ENCODE assay signal across 8 mouse cellular contexts in genomic region chr2:60940454-60940961, GRCm38 (mm10). TPM values are rescaled to one million over a fixed set of nuclear protein-coding genes. Genes with fewer than 3 reads are reported as not detected.
DNase-seq lines count a peak whose midpoint lies in the region; ATAC-seq and TF ChIP-seq lines count a peak whose summit lies in the region.
"Had no signal": no experiment of that assay in that cellular context is flagged by ENCODE, and none has a peak within 500 bp of the region (broad histone marks: within the 10 kb centered on the region; RNA-seq: fewer than 3 reads in every experiment).

No protein-coding gene starts in this region.

- no peak for TF ChIP-seq EP300 in CH12.LX (IDR thresholded peaks at IDR 0.05; ENCODE audit: low read length)

- no peak for TF ChIP-seq RAD21 in CH12.LX (IDR thresholded peaks at IDR 0.05; ENCODE audit: low read depth, low read length)

- in situ Hi-C loops in CH12.LX (cut with MboI; ENCODE audit: low pct_ligation_motif_present, low pct_unique_long_range_greater_than_20kb, low sequenced_read_pairs) = no loop called here

- no peak overlapping the region for H3K27ac ChIP-seq in CH12.LX (ENCODE audit: insufficient read depth, low read depth)
- 0 out of 2 replicates have a peak overlapping the region, but pooled peaks have one; percentile 54 for H3K27ac ChIP-seq in heart, embryonic 11.5 days (ENCODE audit: low read depth, low read length)
- 0 out of 2 replicates have a peak overlapping the region, but pooled peaks have one; percentile 30 for H3K27ac ChIP-seq in liver, embryonic 12.5 days
- H3K27ac ChIP-seq in stomach, embryonic 15.5 days = peak overlapping the region; percentile 83
- H3K27ac ChIP-seq: neural tube, embryonic 12.5 days had no signal

- H3K4me1 ChIP-seq in CH12.LX (ENCODE audit: control insufficient read depth in 1 of 2, insufficient read depth in 2 of 2) = no peaks in the 10 kb centered on the region
- peaks cover 6% of the 10 kb centered on the region; the same call in 1 of the 2 replicates for H3K4me1 ChIP-seq in heart, embryonic 11.5 days (ENCODE audit: control insufficient read depth, insufficient read depth, low read length)
- H3K4me1 ChIP-seq in liver, embryonic 12.5 days = peaks cover 6% of the 10 kb centered on the region; the same call in 1 of the 2 replicates
- H3K4me1 ChIP-seq in stomach, embryonic 15.5 days = peaks cover 4% of the 10 kb centered on the region; the same call in 1 of the 2 replicates
- H3K4me1 ChIP-seq: neural tube, embryonic 12.5 days had no signal

- H3K36me3 ChIP-seq in CH12.LX (replicated peaks in 1 of 2; ENCODE audit: control insufficient read depth in 1 of 2, insufficient read depth in 1 of 2, low read length in 1 of 2) = no peaks in the 10 kb centered on the region
- H3K36me3 ChIP-seq in heart, embryonic 11.5 days (ENCODE audit: control insufficient read depth, insufficient read depth, low read length) = no peaks in the 10 kb centered on the region
- H3K36me3 ChIP-seq in liver, embryonic 12.5 days = no peaks in the 10 kb centered on the region
- no peaks in the 10 kb centered on the region for H3K36me3 ChIP-seq in stomach, embryonic 15.5 days
- H3K36me3 ChIP-seq: neural tube, embryonic 12.5 days had no signal

- H3K79me2 ChIP-seq in CH12.LX (replicated peaks; ENCODE audit: control insufficient read depth, extremely low read depth, insufficient read depth, poor library complexity, severe bottlenecking) = no peaks in the 10 kb centered on the region

- H3K27me3 ChIP-seq in CH12.LX (replicated peaks) = no peaks in the 10 kb centered on the region
- no peaks in the 10 kb centered on the region for H3K27me3 ChIP-seq in heart, embryonic 11.5 days (ENCODE audit: control insufficient read depth, insufficient read depth, low read length)
- no peaks in the 10 kb centered on the region for H3K27me3 ChIP-seq in liver, embryonic 12.5 days (replicated peaks)
- no peaks in the 10 kb centered on the region for H3K27me3 ChIP-seq in stomach, embryonic 15.5 days (replicated peaks)
- H3K27me3 ChIP-seq: neural tube, embryonic 12.5 days had no signal

- no peak overlapping the region for H3K9ac ChIP-seq in CH12.LX (ENCODE audit: insufficient read depth, low read depth)
- no peak overlapping the region for H3K9ac ChIP-seq in heart, embryonic 11.5 days (ENCODE audit: low read depth, low read length)
- no peak overlapping the region for H3K9ac ChIP-seq in liver, embryonic 12.5 days
- H3K9ac ChIP-seq in stomach, embryonic 15.5 days = no peak overlapping the region
- H3K9ac ChIP-seq: neural tube, embryonic 12.5 days had no signal

- DNase-seq in 3134 (ENCODE audit: extremely low read depth, insufficient read length, low spot score) (peak; percentile 47), CH12.LX (ENCODE audit: extremely low read depth) (no peak)
- DNase-seq in cerebellum, adult 11-12 months = no peak

- ATAC-seq in heart, embryonic 11.5 days (replicated peaks; ENCODE audit: insufficient number of reproducible peaks, low FRiP score, low TSS enrichment) = peak; percentile 52; the same call in 1 of the 2 replicates
- ATAC-seq in liver, embryonic 12.5 days = peak; percentile 61; the same call in 1 of the 2 replicates
- peak; percentile 93 for ATAC-seq in stomach, embryonic 15.5 days (ENCODE audit: insufficient read depth, low FRiP score, low read depth)
- ATAC-seq in erythroblast, adult 5-6 weeks (replicated peaks; ENCODE audit: low FRiP score, poor library complexity, severe bottlenecking) = no peak

- TF ChIP-seq CTCF in CH12.LX (conservative IDR thresholded peaks at IDR 0.05 in 1 of 2, IDR thresholded peaks at IDR 0.05 in 1 of 2; ENCODE audit: low read depth in 2 of 2, low read length in 2 of 2) = no peak

- no peak for TF ChIP-seq POLR2A in CH12.LX (IDR thresholded peaks at IDR 0.05; ENCODE audit: low read depth, low read length)

- 0 out of 2 replicates have a peak overlapping the region, but pooled peaks have one; percentile 4 for H3K4me2 ChIP-seq in CH12.LX (ENCODE audit: insufficient read depth, low read depth, poor library complexity, severe bottlenecking)
- H3K4me2 ChIP-seq in heart, embryonic 11.5 days = peak overlapping the region; percentile 54
- peak overlapping the region; percentile 43 for H3K4me2 ChIP-seq in liver, embryonic 12.5 days
- peak overlapping the region; percentile 44 for H3K4me2 ChIP-seq in stomach, embryonic 15.5 days
- H3K4me2 ChIP-seq: neural tube, embryonic 12.5 days had no signal

- 38% methylated on average over 8 of the region's 8 CpGs for WGBS in heart, embryonic 11.5 days (ENCODE audit: insufficient replicate concordance)
- 58% methylated on average over 8 of the region's 8 CpGs for WGBS in liver, embryonic 12.5 days (ENCODE audit: insufficient replicate concordance)
- 16% methylated on average over 8 of the region's 8 CpGs for WGBS in stomach, embryonic 15.5 days

- dilution Hi-C loops in CH12.LX (cut with MboI; ENCODE audit: extremely low pct_ligation_motif_present, extremely low pct_unique_long_range_greater_than_20kb, low sequenced_read_pairs) = no loop called here

- H3K4me3 ChIP-seq in CH12.LX (replicated peaks in 1 of 3; ENCODE audit: low read depth in 2 of 3, low read length in 2 of 3, poor library complexity in 1 of 3) = no peak overlapping the region
- H3K4me3 ChIP-seq in heart, embryonic 11.5 days (ENCODE audit: low read depth, low read length) = no peak overlapping the region
- no peak overlapping the region for H3K4me3 ChIP-seq in liver, embryonic 12.5 days
- peak overlapping the region; percentile 10 for H3K4me3 ChIP-seq in stomach, embryonic 15.5 days (replicated peaks)
- H3K4me3 ChIP-seq: neural tube, embryonic 12.5 days had no signal

- no peaks in the 10 kb centered on the region for H3K9me3 ChIP-seq in CH12.LX (replicated peaks; ENCODE audit: low read length)
- H3K9me3 ChIP-seq in heart, embryonic 11.5 days (replicated peaks; ENCODE audit: control insufficient read depth, low read length) = no peaks in the 10 kb centered on the region
- no peaks in the 10 kb centered on the region for H3K9me3 ChIP-seq in liver, embryonic 12.5 days (replicated peaks)
- H3K9me3 ChIP-seq in stomach, embryonic 15.5 days = no peaks in the 10 kb centered on the region
- H3K9me3 ChIP-seq: neural tube, embryonic 12.5 days had no signal

TF ChIP-seq in CH12.LX, 34 proteins besides CTCF, POLR2A, EP300 and RAD21:
- TF ChIP-seq SMC3 (IDR thresholded peaks at IDR 0.05; ENCODE audit: low read depth, low read length) (no peak), IRF4 (IDR thresholded peaks at IDR 0.05; ENCODE audit: low read depth, low read length) (no peak), PAX5 (IDR thresholded peaks at IDR 0.05; ENCODE audit: low read length) (no peak), MAZ (IDR thresholded peaks at IDR 0.05; ENCODE audit: low read depth, low read length) (no peak), RCOR1 (conservative IDR thresholded peaks at IDR 0.05; ENCODE audit: low read depth, low read length) (no peak), ZMIZ1 (IDR thresholded peaks at IDR 0.05; ENCODE audit: low read depth, low read length) (no peak), KAT2A (IDR thresholded peaks at IDR 0.05; ENCODE audit: insufficient replicate concordance, low read length) (no peak), CHD2 (IDR thresholded peaks at IDR 0.05; ENCODE audit: low read length) (no peak), ZNF384 (IDR thresholded peaks at IDR 0.05; ENCODE audit: low read depth, low read length) (no peak), UBTF (IDR thresholded peaks at IDR 0.05; ENCODE audit: low read depth, low read length) (no peak), MAX (IDR thresholded peaks at IDR 0.05; ENCODE audit: low read length) (no peak), POLR2AphosphoS2 (IDR thresholded peaks at IDR 0.05; ENCODE audit: low read depth, low read length) (no peak), MYC (IDR thresholded peaks at IDR 0.05; ENCODE audit: low read depth, low read length) (no peak), HCFC1 (IDR thresholded peaks at IDR 0.05; ENCODE audit: low read depth, low read length) (no peak), ELF1 (IDR thresholded peaks at IDR 0.05; ENCODE audit: low read depth, low read length) (no peak), NELFE (IDR thresholded peaks at IDR 0.05; ENCODE audit: low read depth, low read length) (no peak), JUND (conservative IDR thresholded peaks at IDR 0.05; ENCODE audit: low read depth, low read length) (no peak), USF2 (conservative IDR thresholded peaks at IDR 0.05; ENCODE audit: low read depth, low read length) (no peak), MXI1 (IDR thresholded peaks at IDR 0.05; ENCODE audit: low read depth, low read length) (no peak)

RNA-seq across cellular contexts. Expression of gene Rbms1, which starts 22.5 kb away (rescaled TPM):
- total RNA-seq in CH12.LX (2012; rRNA removed) (7.6 and 10.6 TPM in 2 replicates), CH12.LX (2014; rRNA removed) (12.6 and 12.9 TPM in 2 replicates)
- 26.8 and 33.9 TPM in 2 replicates for polyA plus RNA-seq in CH12.LX (2012; ENCODE audit: insufficient read length, low read depth)
- polyA plus RNA-seq in heart, embryonic 11.5 days (2014; fragmentation: Nextera tagmentation; extraction: Ambion mirVana) = 101 and 121 TPM in 2 replicates
- polyA plus RNA-seq in liver, embryonic 12.5 days (2016; fragmentation: Nextera tagmentation; extraction: Ambion mirVana) = 54.5 and 58.8 TPM in 2 replicates
- 122 and 130 TPM in 2 replicates for polyA plus RNA-seq in stomach, embryonic 15.5 days (2015; fragmentation: Nextera tagmentation; extraction: Ambion mirVana)
- total RNA-seq in erythroblast, adult 5-6 weeks (2015; ENCODE audit: low replicate concordance) = 18.3 and 18.8 TPM in 2 replicates
- total RNA-seq in erythroblast, adult 5-6 weeks (2017; ENCODE audit: low replicate concordance) = 9.3 and 17.9 TPM in 2 replicates

Comparison
In these comparisons a context has a peak if more than half of its experiments do, and no peak if none do; other contexts are left out.
1. H3K4me2 ChIP-seq: peak in every context shown above with its lines; median percentile 54 in heart, embryonic 11.5 days; 44 in stomach, embryonic 15.5 days; 43 in liver, embryonic 12.5 days; 4 in CH12.LX.